Mouse (Mus musculus) layer of hippocampus, postnatal 36 days (tissue): ENCODE measurements around the gene Nfyb. TPM values are rescaled to one million over a fixed set of nuclear protein-coding genes. Genes with fewer than 3 reads are reported as not detected.

ENCODE experiments used
- DNase-seq, 2 experiments: peaks; one replicate each; pipeline ENCODE4 v3.0.0; 2022
- total RNA-seq, 2 experiments: library from RNA; stranded (reverse); gene quantifications; 2 replicates each; pipeline ENCODE4 v1.2.3; 2021

The Nfyb gene
- total RNA-seq: 10 to 100 TPM; 64.4 to 66.8 TPM

- peak; percentile 96 to 97 for DNase-seq
Measured at GRCm38 (mm10) chr10:82763840-82764631, at the start of gene Nfyb. Gene Nfyb, minus strand, starts transcription at chr10:82764144.

- DNase-seq: peak; percentile 67 to 71
Measured at GRCm38 (mm10) chr10:82811855-82812431, 48.0 kb upstream of the Nfyb start.

- DNase-seq: no peak
Measured at GRCm38 (mm10) chr10:82809352-82809751, 45.4 kb upstream of the Nfyb start.

GRCm38 (mm10) chr10:82808891-82809290 is 44.9 kb upstream of the Nfyb start:
- no peak for DNase-seq

GRCm38 (mm10) chr10:82808155-82808554 is 44.2 kb upstream of the Nfyb start:
- no peak for DNase-seq

GRCm38 (mm10) chr10:82807238-82807637 is 43.3 kb upstream of the Nfyb start:
- no peak for DNase-seq

- no peak for DNase-seq
Measured at GRCm38 (mm10) chr10:82806414-82806813, 42.5 kb upstream of the Nfyb start.

GRCm38 (mm10) chr10:82805111-82805510 is 41.2 kb upstream of the Nfyb start:
- DNase-seq: no peak

- no peak for DNase-seq
Measured at GRCm38 (mm10) chr10:82804396-82804795, 40.5 kb upstream of the Nfyb start.

GRCm38 (mm10) chr10:82800094-82800493 is 36.1 kb upstream of the Nfyb start:
- DNase-seq: no peak

- no peak for DNase-seq
Measured at GRCm38 (mm10) chr10:82798312-82798933, 34.5 kb upstream of the Nfyb start.

- DNase-seq: no peak
Measured at GRCm38 (mm10) chr10:82797119-82797491, 33.2 kb upstream of the Nfyb start.

- peak in 1 of 2 experiments; percentile 24 for DNase-seq
Measured at GRCm38 (mm10) chr10:82796471-82797118, 32.7 kb upstream of the Nfyb start.

- DNase-seq: no peak
Measured at GRCm38 (mm10) chr10:82795767-82796166, 31.8 kb upstream of the Nfyb start.

GRCm38 (mm10) chr10:82795071-82795731 is 31.3 kb upstream of the Nfyb start:
- DNase-seq: peak; percentile 53 to 66

GRCm38 (mm10) chr10:82792311-82792710 is 28.4 kb upstream of the Nfyb start:
- DNase-seq: no peak

GRCm38 (mm10) chr10:82791713-82792112 is 27.8 kb upstream of the Nfyb start:
- DNase-seq: no peak

GRCm38 (mm10) chr10:82790504-82790903 is 26.6 kb upstream of the Nfyb start:
- DNase-seq: no peak

GRCm38 (mm10) chr10:82789181-82789580 is 25.2 kb upstream of the Nfyb start:
- no peak for DNase-seq

GRCm38 (mm10) chr10:82782472-82782871 is 18.5 kb upstream of the Nfyb start:
- no peak for DNase-seq

GRCm38 (mm10) chr10:82780816-82781215 is 16.9 kb upstream of the Nfyb start:
- no peak for DNase-seq

GRCm38 (mm10) chr10:82780322-82780721 is 16.4 kb upstream of the Nfyb start:
- no peak for DNase-seq

GRCm38 (mm10) chr10:82779831-82780230 is 15.9 kb upstream of the Nfyb start:
- no peak for DNase-seq
